Mouse (Mus musculus) hindlimb bud, embryonic 11.5 days (tissue): ENCODE measurements around the gene Msgn1.

Experiments used
- DNase-seq: peaks from one replicate; pipeline ENCODE4 v3.0.0-alpha.2; 2012; ENCODE audit warnings: low read depth, low spot score; ENCODE audit errors: extremely low spot score

The Msgn1 gene

DNA sequence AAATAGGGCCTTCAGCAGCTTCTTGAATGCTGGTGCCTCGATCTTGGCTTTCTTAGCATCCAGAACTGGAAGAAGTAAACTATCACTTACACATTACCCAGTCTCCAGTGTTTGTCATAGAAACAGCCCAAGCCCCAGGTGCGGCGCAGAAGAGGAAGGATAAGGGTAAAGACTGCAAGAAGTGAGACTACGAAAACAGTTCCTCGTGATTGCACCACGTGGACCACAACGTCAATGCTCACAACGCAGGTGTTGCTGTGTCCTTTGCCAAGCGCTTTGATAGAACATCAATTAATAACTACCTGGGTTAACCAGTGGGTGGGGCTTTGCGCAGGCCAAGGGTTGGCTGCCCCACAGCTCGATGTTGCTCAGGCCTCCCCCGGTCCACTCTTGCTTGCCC is 8.1 kb downstream of the Msgn1 start:
- DNase-seq = no peak

DNA sequence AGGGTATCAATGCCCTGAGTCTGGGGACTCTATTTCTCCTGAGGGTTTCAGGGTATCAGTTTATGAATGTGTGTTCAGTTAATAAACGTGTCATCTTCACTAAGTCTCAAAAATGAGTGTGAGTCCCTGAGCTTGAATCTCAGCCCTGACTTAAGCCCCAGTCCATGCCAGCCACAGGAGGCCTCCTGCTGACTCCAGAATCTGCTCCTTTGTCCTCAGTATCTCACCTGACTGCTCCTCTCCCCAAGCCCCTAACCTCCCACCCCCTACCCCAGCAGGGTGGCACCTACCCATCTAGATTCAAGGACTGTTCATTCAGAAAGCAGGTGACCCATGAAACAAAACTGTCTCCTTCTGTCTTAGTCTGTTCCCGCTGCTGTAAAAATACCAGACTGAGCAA is 10.2 kb downstream of the Msgn1 start:
- DNase-seq = no peak

DNA sequence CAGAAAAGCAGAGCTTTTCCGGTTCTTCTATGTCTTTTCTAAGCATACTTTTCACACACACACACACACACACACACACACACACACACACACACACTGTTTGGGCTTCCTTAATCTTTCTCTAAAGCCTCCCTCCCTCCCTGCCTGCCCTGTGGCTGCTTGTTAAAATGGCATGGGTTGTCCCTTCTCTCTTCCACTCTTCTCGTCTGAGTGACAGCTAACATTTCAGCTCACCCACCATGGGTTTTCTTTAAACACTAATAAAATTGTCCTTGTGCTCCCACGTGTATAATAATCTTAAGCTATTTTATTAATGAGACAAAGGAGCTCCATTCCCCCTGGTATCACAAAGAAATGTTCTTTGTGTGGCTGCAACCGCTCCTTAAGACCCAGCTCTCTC is 10.7 kb downstream of the Msgn1 start:
- DNase-seq = no peak

DNA sequence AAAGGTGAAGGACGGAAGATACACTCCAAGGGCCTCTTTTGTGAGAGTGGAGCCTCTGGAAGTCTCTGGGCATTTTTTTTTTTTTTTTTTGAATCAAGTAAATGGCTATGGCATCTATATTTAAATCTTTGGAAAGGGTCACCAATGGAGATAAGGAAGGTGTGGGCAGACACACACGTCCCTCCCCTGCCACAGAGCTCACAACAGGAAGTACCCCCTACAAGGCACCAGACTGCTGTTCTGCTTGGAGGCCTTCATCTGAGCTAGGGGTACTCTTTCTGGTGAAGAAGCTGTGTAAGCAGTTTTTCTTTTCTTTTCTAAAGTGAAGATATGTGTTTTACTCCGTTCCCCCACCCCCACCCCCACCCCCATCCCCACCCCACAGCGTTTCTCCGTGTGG is 11.9 kb downstream of the Msgn1 start:
- DNase-seq = no peak

DNA sequence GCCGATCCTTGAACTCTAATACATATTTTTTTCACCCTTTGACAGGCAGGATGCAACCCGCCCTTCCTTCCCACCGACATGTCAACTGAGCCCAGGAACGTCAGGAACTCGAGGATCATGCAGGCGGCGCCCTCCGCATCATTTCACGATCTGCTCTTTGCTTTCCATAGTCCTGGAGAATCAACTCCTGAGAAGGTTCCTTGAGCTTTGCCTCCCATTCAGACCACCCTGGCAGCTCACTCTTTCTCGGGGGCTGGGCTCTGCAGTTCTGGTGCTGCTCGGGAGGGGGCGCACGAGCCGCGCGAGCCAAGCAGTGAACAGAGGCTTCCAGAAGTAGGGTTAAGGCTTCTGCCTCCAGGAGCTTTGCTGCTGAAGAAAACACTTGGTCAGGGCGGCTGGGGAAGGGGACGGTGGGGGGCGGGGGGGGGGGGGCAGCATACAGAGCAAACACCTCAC is 12.6 kb downstream of the Msgn1 start:
- DNase-seq = no peak

DNA sequence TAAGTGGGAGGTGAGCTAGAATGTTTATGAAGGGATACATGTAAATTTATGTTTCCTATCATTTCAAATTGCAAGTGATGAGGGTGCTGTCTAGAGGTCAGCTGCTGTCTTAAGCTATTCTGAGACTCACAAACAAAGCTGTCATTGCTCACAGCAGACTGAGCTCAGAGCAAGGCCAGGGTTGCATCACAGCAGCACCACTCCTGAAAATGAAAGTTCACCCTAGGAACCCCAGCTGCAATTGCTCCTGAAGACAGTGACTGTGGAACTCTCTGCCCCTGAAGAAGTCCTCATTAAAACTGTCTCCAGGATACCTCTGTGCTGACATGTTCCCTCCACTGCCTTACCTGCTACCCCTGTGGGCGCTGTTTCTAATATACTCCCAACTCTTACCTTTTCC is 13.7 kb downstream of the Msgn1 start:
- no peak for DNase-seq

DNA sequence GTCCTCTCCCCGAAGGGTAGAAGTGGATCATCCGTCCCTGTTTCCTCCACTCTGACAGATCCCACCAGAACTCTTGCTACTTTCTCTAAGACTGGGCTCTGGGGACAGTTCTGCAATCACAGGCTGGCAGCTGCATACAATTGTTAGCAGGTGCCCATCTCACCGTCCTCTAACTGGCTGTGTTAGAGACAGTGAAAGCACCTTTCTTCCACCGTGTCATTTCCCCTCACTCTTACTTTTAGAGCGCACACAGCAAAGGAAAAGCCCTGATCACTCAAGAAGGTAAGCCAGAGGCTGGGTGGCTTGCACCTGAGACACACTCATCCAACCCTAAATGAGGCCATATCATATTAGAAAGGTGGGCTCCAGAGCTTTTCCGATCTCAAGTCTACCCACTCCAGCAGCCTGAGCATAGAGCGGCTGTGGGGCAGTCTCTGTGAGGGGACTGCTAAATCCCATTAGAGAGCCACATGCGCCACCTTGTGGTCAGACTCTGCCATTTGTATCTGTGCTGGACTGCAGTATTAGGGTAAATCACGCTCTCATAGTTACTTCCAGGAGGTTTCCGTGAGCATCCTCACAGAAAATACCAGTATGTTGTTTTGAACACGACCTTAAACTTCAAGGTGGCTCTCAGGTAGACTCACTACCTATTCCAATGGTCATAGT is 30.2 kb downstream of the Msgn1 start:
- peak; percentile 86 for DNase-seq

DNA sequence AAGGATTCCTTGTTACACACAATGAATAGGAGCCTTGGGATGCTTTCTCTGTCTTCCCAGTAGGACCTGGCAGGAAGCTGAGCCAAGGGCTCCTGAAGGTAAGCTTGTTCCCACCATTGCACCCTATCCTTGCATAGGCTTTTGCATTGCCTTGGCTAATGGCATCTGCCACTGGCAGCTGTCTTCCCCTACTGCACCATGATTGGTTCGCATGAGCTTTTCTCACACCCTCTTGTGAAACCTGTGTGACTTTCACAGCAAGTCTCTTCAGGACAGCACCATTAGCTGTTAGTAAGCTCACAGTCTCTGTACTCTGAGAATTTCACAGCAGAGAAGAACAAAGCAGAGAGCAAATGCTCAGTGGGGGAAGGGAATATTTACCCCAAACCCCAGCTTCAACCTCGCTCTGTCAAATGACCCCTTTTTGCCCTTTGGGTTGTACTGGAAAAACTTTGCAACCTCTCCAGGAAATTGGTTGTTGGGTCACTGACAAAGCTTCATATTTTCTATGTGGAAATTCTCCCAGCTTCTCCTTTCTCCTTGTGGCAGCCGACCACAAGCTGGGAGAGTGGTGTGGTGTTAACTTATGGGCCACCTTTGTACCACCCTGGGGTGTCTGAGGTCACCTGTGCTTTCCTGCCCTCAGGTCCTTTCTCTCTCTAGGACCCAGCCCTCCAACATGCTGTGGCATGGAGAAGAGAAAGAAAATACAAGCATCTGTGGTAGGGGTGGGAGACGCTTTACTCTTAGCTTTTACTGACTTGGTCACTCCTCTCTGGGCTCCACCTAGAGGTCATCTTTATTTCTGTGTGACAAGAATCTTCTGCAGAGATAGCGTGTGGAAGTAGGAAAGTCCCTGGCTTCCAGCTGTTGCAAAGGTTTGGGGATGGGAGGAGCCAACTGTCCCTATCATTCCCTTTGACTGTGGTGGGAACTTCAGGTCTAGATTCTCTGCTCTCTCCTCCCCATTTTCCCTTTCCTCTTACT is 31.1 kb downstream of the Msgn1 start:
- no peak for DNase-seq

DNA sequence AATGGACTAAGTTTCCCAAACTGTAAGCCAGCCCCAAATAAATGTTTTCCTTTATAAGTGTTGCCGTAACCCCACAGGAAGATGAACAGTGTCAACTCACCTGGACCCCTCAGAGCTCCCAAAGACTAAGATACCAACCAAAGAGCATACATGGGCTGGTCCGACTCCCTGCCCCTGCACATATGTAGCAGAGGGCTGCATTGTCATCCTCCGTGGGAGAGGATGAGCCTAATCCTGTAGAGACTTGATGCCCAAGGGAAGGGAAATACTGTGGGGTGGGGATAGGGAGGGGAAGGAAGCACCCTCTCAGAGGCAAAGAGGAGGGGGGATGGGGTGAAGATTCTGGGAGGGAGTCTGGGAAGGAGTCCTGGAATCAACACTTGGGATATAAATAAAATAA is 50.1 kb downstream of the Msgn1 start:
- DNase-seq = no peak
